ENCODE assay signal across 9 mouse cellular contexts in genomic region chr13:33074029-33074428, GRCm38 (mm10). TPM values are rescaled to one million over a fixed set of nuclear protein-coding genes. Genes with fewer than 3 reads are reported as not detected.
DNase-seq lines count a peak whose midpoint lies in the region; ATAC-seq and TF ChIP-seq lines count a peak whose summit lies in the region.
"Had no signal": no experiment of that assay in that cellular context is flagged by ENCODE, and none has a peak within 500 bp of the region (broad histone marks: within the 10 kb centered on the region; RNA-seq: fewer than 3 reads in every experiment).

No protein-coding gene starts in this region.

- H3K27ac ChIP-seq in lung, postnatal 0 days (ENCODE audit: low read length) = no peak overlapping the region
- H3K27ac ChIP-seq in forebrain, embryonic 12.5 days = no peak overlapping the region

- H3K27me3 ChIP-seq in lung, postnatal 0 days (replicated peaks; ENCODE audit: insufficient read depth, low read length) = no peaks in the 10 kb centered on the region
- H3K27me3 ChIP-seq in forebrain, embryonic 12.5 days = no peaks in the 10 kb centered on the region

- H3K4me1 ChIP-seq in lung, postnatal 0 days (ENCODE audit: insufficient read depth, low read depth, low read length) = no peaks in the 10 kb centered on the region
- no peaks in the 10 kb centered on the region for H3K4me1 ChIP-seq in forebrain, embryonic 12.5 days

- H3K9ac ChIP-seq in lung, postnatal 0 days (replicated peaks; ENCODE audit: low read depth) = no peak overlapping the region
- H3K9ac ChIP-seq in forebrain, embryonic 12.5 days = no peak overlapping the region

- TF ChIP-seq EP300 in lung, postnatal 0 days (IDR thresholded peaks at IDR 0.05) = no peak

- peak; percentile 64 for ATAC-seq in CD4-positive, CD25-positive, alpha-beta regulatory T cell, adult 4 months
- peak; percentile 67 for ATAC-seq in inflammation-experienced regulatory T-cells, adult 6 months
- ATAC-seq in lung, postnatal 0 days = peak; percentile 90
- ATAC-seq in forebrain, embryonic 12.5 days (ENCODE audit: low FRiP score) = no peak

- intact Hi-C loops in heart, postnatal 25 days (cut with DNase I) = loop anchor here (1.0 to 5.0 kb wide), 2 partner anchors 62 to 171 kb away; no protein-coding TSS in a partner anchor

- DNase-seq in heart, adult 11 months = peak; percentile 90
- no peak for DNase-seq in heart, postnatal 25 days (ENCODE audit: low spot score)
- peak; percentile 28 for DNase-seq in c-Kit-positive CD71-negative TER-119-negative erythroid progenitor cells, embryonic 14.5 days (ENCODE audit: low read depth)
- DNase-seq in lung, postnatal 0 days (ENCODE audit: low spot score) = peak; percentile 82
- DNase-seq in testis, postnatal 14 days (ENCODE audit: low spot score) = peak; percentile 11

- H3K4me2 ChIP-seq in lung, postnatal 0 days (replicated peaks; ENCODE audit: low read depth, low read length) = no peak overlapping the region
- H3K4me2 ChIP-seq in forebrain, embryonic 12.5 days = no peak overlapping the region

- TF ChIP-seq CTCF in lung, postnatal 0 days (IDR thresholded peaks at IDR 0.05) = peak; percentile 84

- no peaks in the 10 kb centered on the region for H3K36me3 ChIP-seq in lung, postnatal 0 days (ENCODE audit: insufficient read depth, low read length)
- H3K36me3 ChIP-seq in forebrain, embryonic 12.5 days (replicated peaks) = no peaks in the 10 kb centered on the region

- no peaks in the 10 kb centered on the region for H3K9me3 ChIP-seq in lung, postnatal 0 days (ENCODE audit: low read length)
- H3K9me3 ChIP-seq in forebrain, embryonic 12.5 days = no peaks in the 10 kb centered on the region
- H3K9me3 ChIP-seq: megakaryocyte, embryonic 14.5 days had no signal

- H3K4me3 ChIP-seq in lung, postnatal 0 days (ENCODE audit: low read depth, low read length) = no peak overlapping the region
- H3K4me3 ChIP-seq in forebrain, embryonic 12.5 days (replicated peaks) = no peak overlapping the region
- H3K4me3 ChIP-seq: megakaryocyte, embryonic 14.5 days had no signal

RNA-seq across cellular contexts. Expression of gene Serpinb1b, which starts 4.3 kb away (rescaled TPM):
- total RNA-seq in heart, postnatal 25 days (2021) = not detected
- not detected for polyA plus RNA-seq in CD4-positive, CD25-positive, alpha-beta regulatory T cell, adult 4 months (2017; shearing (Covaris generic))
- 1 to 10 TPM in 1 of 3 experiments, not detected in 2; 2.6 TPM for polyA plus RNA-seq in inflammation-experienced regulatory T-cells, adult 6 months (2017; shearing (Covaris generic))
- 0.63 and 0.69 TPM in 2 replicates for polyA plus RNA-seq in lung, postnatal 0 days (2015; fragmentation: Nextera tagmentation; extraction: Ambion mirVana)
- 0.98 and 0.99 TPM in 2 replicates for polyA plus RNA-seq in forebrain, embryonic 12.5 days (2016; fragmentation: Nextera tagmentation; extraction: Ambion mirVana)

RNA-seq across cellular contexts. Expression of gene Serpinb9b, which starts 46.8 kb away (rescaled TPM):
- total RNA-seq in heart, postnatal 25 days (2021) = under 1 TPM in 1 of 2 experiments, not detected in 1; 0.20 TPM
- under 1 TPM in 1 of 2 experiments, not detected in 1; 0.42 TPM for polyA plus RNA-seq in CD4-positive, CD25-positive, alpha-beta regulatory T cell, adult 4 months (2017; shearing (Covaris generic))
- polyA plus RNA-seq in inflammation-experienced regulatory T-cells, adult 6 months (2017; shearing (Covaris generic)) = under 1 TPM in 1 of 3 experiments, not detected in 2; 0.77 TPM
- polyA plus RNA-seq in lung, postnatal 0 days (2015; fragmentation: Nextera tagmentation; extraction: Ambion mirVana) = 1.9 and 3.1 TPM in 2 replicates
- 0.05 TPM in 1 of 2 replicates, not detected in the other for polyA plus RNA-seq in forebrain, embryonic 12.5 days (2016; fragmentation: Nextera tagmentation; extraction: Ambion mirVana)
